Mouse (Mus musculus): Measurements from ENCODE around the gene Ostc.

Gene Ostc

GRCm38 (mm10) chr3:130708967-130709924 lies at the start of gene Ostc:
Gene Ostc, minus strand, starts transcription at chr3:130709444.
- DNase-seq = peak; percentile 96 to 97

- DNase-seq = no peak
These were observed 49.1 kb upstream of the Ostc start for GRCm38 (mm10) chr3:130758157-130758841.

GRCm38 (mm10) chr3:130757117-130757852 lies 48.0 kb upstream of the Ostc start:
- no peak for DNase-seq

GRCm38 (mm10) chr3:130749206-130749605 lies 40.0 kb upstream of the Ostc start:
- DNase-seq = no peak

GRCm38 (mm10) chr3:130746673-130747619 lies 37.7 kb upstream of the Ostc start:
- no peak for DNase-seq

GRCm38 (mm10) chr3:130737652-130738361 lies 28.6 kb upstream of the Ostc start:
- no peak for DNase-seq

- no peak for DNase-seq
These were observed 27.5 kb upstream of the Ostc start for GRCm38 (mm10) chr3:130736758-130737157.

- DNase-seq = peak; percentile 93 to 95
These were observed 21.0 kb upstream of the Ostc start, which contains the start of gene Rpl34 for GRCm38 (mm10) chr3:130730189-130730653. Gene Rpl34, minus strand, starts transcription at chr3:130730398.

GRCm38 (mm10) chr3:130729472-130730188 lies 20.4 kb upstream of the Ostc start:
- peak; percentile 37 to 73 for DNase-seq

- DNase-seq = no peak
These were observed 18.4 kb upstream of the Ostc start for GRCm38 (mm10) chr3:130727676-130728075.

- no peak for DNase-seq
These were observed 17.8 kb upstream of the Ostc start for GRCm38 (mm10) chr3:130727036-130727435.

- DNase-seq = no peak
These were observed 16.5 kb upstream of the Ostc start for GRCm38 (mm10) chr3:130725718-130726117.

GRCm38 (mm10) chr3:130722733-130723478 lies 13.7 kb upstream of the Ostc start:
- no peak for DNase-seq

GRCm38 (mm10) chr3:130720225-130720624 lies 11.0 kb upstream of the Ostc start:
- DNase-seq = no peak

GRCm38 (mm10) chr3:130718871-130719270 lies 9.6 kb upstream of the Ostc start:
- no peak for DNase-seq

GRCm38 (mm10) chr3:130716555-130716954 lies 7.3 kb upstream of the Ostc start:
- no peak for DNase-seq

GRCm38 (mm10) chr3:130714775-130715568 lies 5.7 kb upstream of the Ostc start:
- DNase-seq = peak; percentile 80

GRCm38 (mm10) chr3:130712891-130713290 lies 3.6 kb upstream of the Ostc start:
- no peak for DNase-seq

GRCm38 (mm10) chr3:130710103-130710502 lies 859 bp upstream of the Ostc start:
- no peak for DNase-seq

Measured in cerebellum, postnatal 14 days (tissue).